Mouse (Mus musculus): Measurements from ENCODE around the gene Gm49394.

The Gm49394 gene

GRCm38 (mm10) chr7:142659767-142660650, 9.7 kb downstream of the Gm49394 start:
- intact Hi-C loops (cut with DNase I): no loop called here

DNA sequence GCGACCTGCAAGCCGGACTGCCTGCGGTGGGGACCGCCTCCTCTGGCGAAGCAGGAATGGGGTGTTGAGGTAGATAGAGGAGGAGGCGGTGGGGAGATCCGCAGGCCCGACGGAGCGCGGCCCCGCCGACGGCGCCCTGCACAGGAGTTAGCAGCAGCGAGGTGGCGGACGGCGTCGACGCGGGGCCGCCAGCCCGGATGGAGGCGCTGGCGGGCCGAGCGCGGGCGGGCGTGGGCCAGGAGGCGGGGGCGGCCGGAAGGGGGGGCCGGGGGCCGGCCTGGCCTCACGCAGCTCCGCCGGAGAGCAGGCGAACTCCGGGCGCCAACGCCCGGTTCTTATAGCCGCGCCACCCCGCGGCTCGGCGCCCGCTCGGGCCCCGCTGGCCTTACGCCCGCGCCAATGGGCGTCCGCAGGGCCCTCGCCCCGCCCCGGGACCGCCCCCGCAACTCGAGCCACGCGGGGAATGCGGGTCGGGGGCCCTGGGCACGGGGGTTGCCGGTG, 10.5 kb downstream of the Gm49394 start:
- intact Hi-C loops (cut with DNase I): no loop called here

- intact Hi-C loops (cut with DNase I): no loop called here
Observed at GRCm38 (mm10) chr7:142658681-142659180, 11.0 kb downstream of the Gm49394 start.

DNA sequence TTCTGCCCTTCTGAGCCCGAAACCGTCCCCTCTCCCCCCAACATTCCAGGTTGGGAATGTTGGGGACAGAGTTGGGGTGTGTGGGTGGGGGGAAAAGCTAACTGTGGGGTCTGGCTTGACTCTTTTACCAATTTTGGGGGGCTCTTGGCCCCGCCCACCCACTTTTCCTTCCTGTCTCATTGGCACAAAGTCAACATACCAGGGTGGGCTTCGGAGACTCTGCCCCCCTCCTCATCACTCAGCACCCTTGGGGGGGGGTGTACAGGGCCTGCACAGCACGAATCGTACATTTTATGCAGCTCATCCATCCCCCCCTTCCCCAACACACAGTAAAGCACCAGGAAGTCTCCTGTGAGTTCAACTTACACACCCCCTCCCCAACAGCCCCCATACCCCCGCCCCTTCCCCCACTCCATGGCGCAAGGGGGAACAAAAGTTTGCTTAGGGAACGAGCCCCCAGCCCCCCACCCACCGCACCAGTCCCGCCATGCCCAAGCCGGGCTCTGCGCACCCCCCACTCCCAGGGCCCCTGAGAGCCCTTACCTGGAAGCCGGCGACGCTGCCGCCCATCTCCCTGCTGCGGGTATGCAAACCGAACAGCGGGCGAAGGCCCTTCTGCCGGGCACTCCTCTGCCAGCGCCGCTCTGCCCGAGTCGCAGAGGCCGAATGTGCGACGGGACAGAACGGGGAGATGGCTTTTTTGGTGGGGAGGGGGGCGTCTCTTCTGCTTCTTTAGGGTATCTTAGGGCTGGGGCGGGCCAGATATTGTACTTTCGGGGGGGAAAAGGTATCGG, 11.7 kb downstream of the Gm49394 start:
- intact Hi-C loops (cut with DNase I): no loop called here

- intact Hi-C loops (cut with DNase I): no loop called here
Observed at GRCm38 (mm10) chr7:142657341-142657791, 12.4 kb downstream of the Gm49394 start.

DNA sequence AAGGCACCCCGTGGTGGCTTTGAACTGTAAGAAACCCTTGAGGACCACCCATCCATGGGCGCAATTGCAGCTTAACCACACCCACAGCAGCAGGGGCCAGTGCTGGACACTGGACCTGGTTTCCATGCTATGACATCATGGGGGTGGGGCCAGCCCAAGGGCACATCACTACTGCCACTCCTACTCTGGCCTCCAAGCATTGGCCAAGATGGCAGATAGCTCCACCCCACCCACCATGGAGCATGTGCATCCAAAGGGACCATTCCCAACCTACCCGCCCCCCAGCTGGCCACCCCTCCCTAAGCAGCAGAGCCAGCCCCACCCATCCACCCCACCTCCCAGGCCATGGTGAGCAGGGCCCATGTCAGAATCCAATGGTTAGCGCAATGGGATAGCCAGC, 13.7 kb downstream of the Gm49394 start:
- intact Hi-C loops (cut with DNase I): no loop called here

DNA sequence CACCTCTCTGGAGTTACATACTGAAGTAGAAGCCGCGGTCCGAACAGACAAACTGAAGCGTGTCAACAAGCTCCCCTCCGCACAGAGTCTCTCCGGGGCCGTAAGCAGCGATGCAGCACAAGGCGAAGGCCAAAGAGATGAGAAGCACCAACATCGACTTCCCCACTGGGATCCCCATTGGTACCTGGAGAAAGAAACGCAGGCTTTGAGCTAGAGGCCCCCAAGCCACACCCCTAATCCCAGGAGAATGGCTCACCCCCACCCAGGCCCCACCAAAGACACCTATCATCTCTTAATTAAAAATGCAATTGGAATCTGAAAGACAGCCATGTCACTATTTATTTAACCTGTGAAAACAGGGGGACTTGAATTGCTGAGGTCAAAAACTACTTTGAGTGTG, 14.1 kb downstream of the Gm49394 start:
- intact Hi-C loops (cut with DNase I): no loop called here

GRCm38 (mm10) chr7:142653726-142654125, 16.0 kb downstream of the Gm49394 start:
- intact Hi-C loops (cut with DNase I): no loop called here

GRCm38 (mm10) chr7:142646676-142647075, 23.1 kb downstream of the Gm49394 start:
- intact Hi-C loops (cut with DNase I): no loop called here

DNA sequence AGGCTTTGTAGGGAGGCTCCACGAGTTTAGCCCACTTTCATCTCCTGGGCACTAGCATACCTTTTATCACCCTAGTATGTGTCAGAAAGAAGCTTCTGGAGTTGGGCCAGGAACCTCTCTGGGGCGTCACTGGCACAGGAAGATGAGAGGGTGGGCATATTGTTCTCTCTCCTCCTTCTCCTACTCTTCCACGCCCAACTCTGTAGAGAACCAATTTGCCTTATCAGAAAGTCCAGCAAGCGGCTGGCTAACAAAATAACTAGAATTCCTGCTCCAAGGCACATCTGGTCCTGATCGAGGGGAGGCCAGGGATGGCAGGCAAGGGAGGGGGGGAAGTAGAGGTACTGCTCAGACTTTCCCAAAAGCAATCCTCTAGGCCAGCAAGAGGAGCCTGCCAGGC, 24.7 kb downstream of the Gm49394 start:
- intact Hi-C loops (cut with DNase I): no loop called here

GRCm38 (mm10) chr7:142636178-142636577, 33.6 kb downstream of the Gm49394 start:
- intact Hi-C loops (cut with DNase I): no loop called here

- intact Hi-C loops (cut with DNase I): no loop called here
Observed at GRCm38 (mm10) chr7:142630691-142631090, 39.1 kb downstream of the Gm49394 start.

DNA sequence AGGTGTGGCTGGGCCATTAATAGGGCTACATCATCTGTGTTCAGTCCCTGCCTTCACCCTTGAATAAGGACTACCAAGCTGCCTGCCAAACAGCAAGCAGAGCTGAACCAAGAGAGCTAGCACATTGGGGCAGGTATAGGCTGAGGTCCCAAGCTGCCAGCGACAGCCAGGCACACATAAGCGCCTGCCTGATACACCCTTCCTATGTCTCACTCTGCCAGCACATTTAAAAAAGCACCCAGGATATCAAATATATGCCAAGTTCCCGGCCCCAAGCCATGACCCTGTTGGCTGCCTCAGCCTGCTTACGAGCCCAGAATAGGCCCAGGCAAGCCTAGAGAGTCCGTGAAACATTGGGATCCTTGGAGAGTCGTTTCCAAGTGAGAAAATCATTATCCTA, 39.9 kb downstream of the Gm49394 start:
- intact Hi-C loops (cut with DNase I): no loop called here

GRCm38 (mm10) chr7:142622180-142622579, 47.6 kb downstream of the Gm49394 start:
- intact Hi-C loops (cut with DNase I): no loop called here

DNA sequence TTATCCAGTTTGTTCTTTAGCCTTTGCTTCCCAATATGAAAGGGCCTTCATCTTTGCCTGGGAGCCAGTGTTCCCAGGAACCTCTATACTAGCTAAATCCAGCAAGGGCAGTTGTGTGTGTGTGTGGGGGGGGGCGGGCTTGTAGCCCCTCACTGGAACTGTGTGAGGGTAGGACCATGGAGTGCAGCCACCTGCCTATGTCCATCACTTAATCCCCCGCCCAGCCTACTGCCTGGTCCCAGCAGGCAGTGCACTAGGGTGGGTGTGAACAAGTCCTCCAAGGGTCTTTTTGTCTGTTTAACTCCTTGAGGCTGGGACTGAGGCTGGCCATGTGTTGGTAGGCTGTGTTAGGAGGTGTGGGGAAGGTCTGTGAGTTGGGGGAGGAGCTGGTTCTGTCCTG, 56.7 kb downstream of the Gm49394 start:
- intact Hi-C loops (cut with DNase I): no loop called here

GRCm38 (mm10) chr7:142610627-142611406, 58.9 kb downstream of the Gm49394 start:
- intact Hi-C loops (cut with DNase I): loop anchor here (1.0 kb wide), 1 partner anchor 61 kb away; no protein-coding TSS in a partner anchor

GRCm38 (mm10) chr7:142600921-142601320, 68.8 kb downstream of the Gm49394 start:
- intact Hi-C loops (cut with DNase I): no loop called here

Data from adrenal gland (tissue).